Mouse (Mus musculus): ENCODE measurements at regions not wholly inside any gene's neighbourhood (a gene's known extent, or its start where the extent isn't known, plus 50 kb on each side); places are given as distances from the start of the nearest gene placed in this dataset.

GRCm38 (mm10) chr13:35208319-35208718 lies 181.4 kb upstream of the Eci2 start:
- Histone ChIP-seq H3K4me2 (ENCODE audit: low read length) (no peak overlapping the region), H3K9ac (ENCODE audit: low read depth, low read length) (no peak overlapping the region), H3K4me3 (ENCODE audit: low read depth, low read length) (no peak overlapping the region), H3K27me3 (ENCODE audit: control insufficient read depth, insufficient read depth, low read depth, low read length) (no peaks in the 10 kb centered on the region), H3K36me3 (ENCODE audit: control insufficient read depth, insufficient read depth, low read length) (no peaks in the 10 kb centered on the region), H3K9me3 (replicated peaks; ENCODE audit: control insufficient read depth, low read length, poor library complexity, severe bottlenecking) (no peaks in the 10 kb centered on the region), H3K4me1 (ENCODE audit: control insufficient read depth, insufficient read depth, low read length) (no peaks in the 10 kb centered on the region), H3K27ac (ENCODE audit: low read length) (no peak overlapping the region)
- 87% methylated on average over 3 of the region's 3 CpGs for WGBS
- ATAC-seq, result no peak

GRCm38 (mm10) chr13:35209551-35209950 lies 182.7 kb upstream of the Eci2 start:
- WGBS, result 86% methylated on average over 4 of the region's 4 CpGs
- Histone ChIP-seq H3K9ac (ENCODE audit: low read depth, low read length) (no peak overlapping the region), H3K9me3 (replicated peaks; ENCODE audit: control insufficient read depth, low read length, poor library complexity, severe bottlenecking) (no peaks in the 10 kb centered on the region), H3K27ac (ENCODE audit: low read length) (no peak overlapping the region), H3K27me3 (ENCODE audit: control insufficient read depth, insufficient read depth, low read depth, low read length) (no peaks in the 10 kb centered on the region), H3K4me1 (ENCODE audit: control insufficient read depth, insufficient read depth, low read length) (no peaks in the 10 kb centered on the region), H3K4me2 (ENCODE audit: low read length) (no peak overlapping the region), H3K4me3 (ENCODE audit: low read depth, low read length) (no peak overlapping the region), H3K36me3 (ENCODE audit: control insufficient read depth, insufficient read depth, low read length) (no peaks in the 10 kb centered on the region)
- ATAC-seq, result no peak

- Histone ChIP-seq H3K4me3 (ENCODE audit: low read depth, low read length) (no peak overlapping the region), H3K9ac (ENCODE audit: low read depth, low read length) (no peak overlapping the region), H3K4me2 (ENCODE audit: low read length) (no peak overlapping the region), H3K4me1 (ENCODE audit: control insufficient read depth, insufficient read depth, low read length) (no peaks in the 10 kb centered on the region), H3K27ac (ENCODE audit: low read length) (no peak overlapping the region), H3K9me3 (replicated peaks; ENCODE audit: control insufficient read depth, low read length, poor library complexity, severe bottlenecking) (no peaks in the 10 kb centered on the region), H3K27me3 (ENCODE audit: control insufficient read depth, insufficient read depth, low read depth, low read length) (no peaks in the 10 kb centered on the region), H3K36me3 (ENCODE audit: control insufficient read depth, insufficient read depth, low read length) (no peaks in the 10 kb centered on the region)
- ATAC-seq, result no peak
- WGBS, result 92% methylated on average over 9 of the region's 9 CpGs
These were observed 184.9 kb upstream of the Eci2 start for GRCm38 (mm10) chr13:35211834-35212233.

- Histone ChIP-seq H3K9me3 (replicated peaks; ENCODE audit: control insufficient read depth, low read length, poor library complexity, severe bottlenecking) (no peaks in the 10 kb centered on the region), H3K27ac (ENCODE audit: low read length) (no peak overlapping the region), H3K27me3 (ENCODE audit: control insufficient read depth, insufficient read depth, low read depth, low read length) (no peaks in the 10 kb centered on the region), H3K4me1 (ENCODE audit: control insufficient read depth, insufficient read depth, low read length) (no peaks in the 10 kb centered on the region), H3K4me2 (ENCODE audit: low read length) (no peak overlapping the region), H3K4me3 (ENCODE audit: low read depth, low read length) (no peak overlapping the region), H3K9ac (ENCODE audit: low read depth, low read length) (no peak overlapping the region), H3K36me3 (ENCODE audit: control insufficient read depth, insufficient read depth, low read length) (no peaks in the 10 kb centered on the region)
- 89% methylated on average over 4 of the region's 4 CpGs for WGBS
- no peak for ATAC-seq
These were observed 185.4 kb upstream of the Eci2 start for GRCm38 (mm10) chr13:35212276-35212675.

GRCm38 (mm10) chr13:35214219-35214618 lies 187.3 kb upstream of the Eci2 start:
- Histone ChIP-seq H3K9ac (ENCODE audit: low read depth, low read length) (no peak overlapping the region), H3K4me1 (ENCODE audit: control insufficient read depth, insufficient read depth, low read length) (no peaks in the 10 kb centered on the region), H3K4me3 (ENCODE audit: low read depth, low read length) (no peak overlapping the region), H3K4me2 (ENCODE audit: low read length) (no peak overlapping the region), H3K9me3 (replicated peaks; ENCODE audit: control insufficient read depth, low read length, poor library complexity, severe bottlenecking) (no peaks in the 10 kb centered on the region), H3K27me3 (ENCODE audit: control insufficient read depth, insufficient read depth, low read depth, low read length) (no peaks in the 10 kb centered on the region), H3K27ac (ENCODE audit: low read length) (no peak overlapping the region), H3K36me3 (ENCODE audit: control insufficient read depth, insufficient read depth, low read length) (no peaks in the 10 kb centered on the region)
- no peak for ATAC-seq
- WGBS, result 89% methylated on average over 4 of the region's 4 CpGs

GRCm38 (mm10) chr13:35226142-35226829 lies 199.4 kb upstream of the Eci2 start:
- 74% methylated on average over 7 of the region's 7 CpGs for WGBS
- H3K27me3 ChIP-seq (ENCODE audit: control insufficient read depth, insufficient read depth, low read depth, low read length), result no peaks in the 10 kb centered on the region
- no peaks in the 10 kb centered on the region for H3K4me1 ChIP-seq (ENCODE audit: control insufficient read depth, insufficient read depth, low read length)
- H3K36me3 ChIP-seq (ENCODE audit: control insufficient read depth, insufficient read depth, low read length), result no peaks in the 10 kb centered on the region
- H3K9me3 ChIP-seq (replicated peaks; ENCODE audit: control insufficient read depth, low read length, poor library complexity, severe bottlenecking), result no peaks in the 10 kb centered on the region
- no peak overlapping the region for H3K4me2 ChIP-seq (ENCODE audit: low read length)
- no peak overlapping the region for H3K27ac ChIP-seq (ENCODE audit: low read length)
- no peak overlapping the region for H3K4me3 ChIP-seq (ENCODE audit: low read depth, low read length)
- H3K9ac ChIP-seq (ENCODE audit: low read depth, low read length), result no peak overlapping the region
- ATAC-seq, result no peak

GRCm38 (mm10) chr13:35226944-35227343 lies 200.0 kb upstream of the Eci2 start:
- no peak overlapping the region for H3K4me2 ChIP-seq (ENCODE audit: low read length)
- no peaks in the 10 kb centered on the region for H3K36me3 ChIP-seq (ENCODE audit: control insufficient read depth, insufficient read depth, low read length)
- ATAC-seq, result no peak
- no peak overlapping the region for H3K4me3 ChIP-seq (ENCODE audit: low read depth, low read length)
- no peaks in the 10 kb centered on the region for H3K27me3 ChIP-seq (ENCODE audit: control insufficient read depth, insufficient read depth, low read depth, low read length)
- H3K27ac ChIP-seq (ENCODE audit: low read length), result no peak overlapping the region
- H3K9me3 ChIP-seq (replicated peaks; ENCODE audit: control insufficient read depth, low read length, poor library complexity, severe bottlenecking), result no peaks in the 10 kb centered on the region
- WGBS, result 85% methylated on average over 1 of the region's 1 CpGs
- no peaks in the 10 kb centered on the region for H3K4me1 ChIP-seq (ENCODE audit: control insufficient read depth, insufficient read depth, low read length)
- H3K9ac ChIP-seq (ENCODE audit: low read depth, low read length), result no peak overlapping the region

GRCm38 (mm10) chr13:35229601-35230000 lies 202.7 kb upstream of the Eci2 start:
- Histone ChIP-seq H3K4me1 (ENCODE audit: control insufficient read depth, insufficient read depth, low read length) (no peaks in the 10 kb centered on the region), H3K4me2 (ENCODE audit: low read length) (no peak overlapping the region), H3K27ac (ENCODE audit: low read length) (no peak overlapping the region), H3K9me3 (replicated peaks; ENCODE audit: control insufficient read depth, low read length, poor library complexity, severe bottlenecking) (no peaks in the 10 kb centered on the region), H3K27me3 (ENCODE audit: control insufficient read depth, insufficient read depth, low read depth, low read length) (no peaks in the 10 kb centered on the region), H3K9ac (ENCODE audit: low read depth, low read length) (no peak overlapping the region), H3K36me3 (ENCODE audit: control insufficient read depth, insufficient read depth, low read length) (no peaks in the 10 kb centered on the region), H3K4me3 (ENCODE audit: low read depth, low read length) (no peak overlapping the region)
- no peak for ATAC-seq
- WGBS, result 90% methylated on average over 2 of the region's 2 CpGs

GRCm38 (mm10) chr13:35233636-35234035 lies 206.7 kb upstream of the Eci2 start:
- H3K4me2 ChIP-seq (ENCODE audit: low read length), result no peak overlapping the region
- no peaks in the 10 kb centered on the region for H3K9me3 ChIP-seq (replicated peaks; ENCODE audit: control insufficient read depth, low read length, poor library complexity, severe bottlenecking)
- no peaks in the 10 kb centered on the region for H3K27me3 ChIP-seq (ENCODE audit: control insufficient read depth, insufficient read depth, low read depth, low read length)
- no peak overlapping the region for H3K27ac ChIP-seq (ENCODE audit: low read length)
- H3K4me3 ChIP-seq (ENCODE audit: low read depth, low read length), result no peak overlapping the region
- H3K4me1 ChIP-seq (ENCODE audit: control insufficient read depth, insufficient read depth, low read length), result no peaks in the 10 kb centered on the region
- H3K9ac ChIP-seq (ENCODE audit: low read depth, low read length), result no peak overlapping the region
- 100% methylated on average over 1 of the region's 1 CpGs for WGBS
- ATAC-seq, result no peak
- H3K36me3 ChIP-seq (ENCODE audit: control insufficient read depth, insufficient read depth, low read length), result no peaks in the 10 kb centered on the region

Data from midbrain, embryonic 16.5 days (tissue).